Mouse (Mus musculus): ENCODE data around the gene Thsd7a.
A peak's percentile ranks its signal among the peaks of the same experiment; 100 is the strongest.

The Thsd7a gene

GRCm38 (mm10) chr6:12693239-12693638 lies 56.0 kb downstream of the Thsd7a start:
- no peak for DNase-seq (ENCODE audit: low read depth, low spot score)

DNA sequence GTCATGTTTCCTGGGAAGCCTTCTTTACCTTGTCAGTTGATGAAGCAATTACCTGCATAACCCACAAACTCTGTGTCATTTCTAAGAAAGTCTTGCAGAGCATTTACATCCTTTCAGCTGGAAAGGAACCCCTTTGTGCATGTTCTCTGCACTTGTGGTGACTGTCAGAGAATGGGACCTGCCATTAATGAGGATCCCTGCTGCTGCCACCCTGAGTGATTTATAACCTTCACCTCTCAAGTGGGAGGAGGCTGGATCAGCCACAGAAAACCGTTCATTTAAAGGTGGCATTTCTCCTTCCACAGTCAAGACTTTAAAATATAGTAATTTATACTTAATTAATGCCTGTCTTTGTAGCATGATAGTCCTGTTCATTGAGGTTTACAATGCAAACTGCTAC lies 99.6 kb downstream of the Thsd7a start:
- no peak for DNase-seq (ENCODE audit: low read depth, low spot score)

DNA sequence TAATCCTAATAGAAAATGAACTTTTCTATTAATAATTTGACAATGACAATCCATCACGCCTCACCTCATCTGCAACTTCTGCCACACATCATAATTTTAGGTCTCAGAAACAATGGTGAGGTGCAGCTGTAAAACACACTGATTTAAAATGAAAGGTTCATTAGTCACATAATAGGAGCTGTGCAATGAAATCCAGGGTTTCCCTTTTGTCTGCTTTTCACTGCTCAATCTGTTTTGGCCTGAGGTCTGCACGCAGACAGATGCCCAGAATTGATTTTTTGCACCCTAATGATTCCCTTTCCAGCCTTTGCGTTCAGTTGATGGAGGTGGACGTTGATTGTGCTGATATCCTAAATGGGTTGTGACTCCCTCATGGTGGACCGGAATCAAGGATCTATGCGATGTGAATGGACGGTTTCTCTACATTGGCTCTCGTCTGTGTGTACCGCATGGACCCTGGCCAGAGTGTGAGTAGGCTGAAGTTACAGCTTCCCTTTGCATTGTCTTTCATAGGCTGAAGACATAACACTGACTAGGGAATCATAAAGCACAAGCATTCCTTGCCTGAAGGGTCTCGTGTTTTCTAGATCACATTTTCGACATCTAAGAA lies 120.5 kb downstream of the Thsd7a start:
- DNase-seq (ENCODE audit: low read depth, low spot score), result no peak

DNA sequence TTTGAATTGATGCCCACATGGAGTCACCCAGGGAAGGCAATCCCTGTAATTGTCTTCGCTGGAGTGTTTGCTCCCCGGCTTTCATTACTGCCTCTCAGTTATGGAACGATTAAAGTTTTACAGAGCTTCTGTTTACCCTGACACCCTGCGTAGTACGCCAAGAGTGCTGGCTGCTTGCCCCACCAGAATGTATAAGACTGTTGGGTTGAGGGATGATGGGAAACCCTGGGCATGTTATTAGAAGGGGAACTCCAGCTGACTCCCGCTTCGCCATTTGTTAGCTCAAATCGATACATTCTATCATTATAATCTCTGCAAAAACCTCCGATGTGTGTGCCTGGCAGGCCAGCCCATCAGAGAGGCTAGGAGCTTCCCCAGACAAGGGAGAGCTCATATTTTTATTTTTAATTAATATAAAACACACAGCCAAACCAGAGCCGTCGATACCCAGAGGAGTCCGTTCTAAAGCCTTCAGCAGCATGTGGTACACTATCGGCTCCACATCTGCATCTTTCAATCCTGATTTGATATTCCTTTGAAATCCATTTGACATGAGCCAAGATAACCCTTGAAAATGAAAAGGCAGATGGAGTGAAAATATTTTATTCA lies 142.5 kb downstream of the Thsd7a start:
- no peak for DNase-seq (ENCODE audit: low read depth, low spot score)

DNA sequence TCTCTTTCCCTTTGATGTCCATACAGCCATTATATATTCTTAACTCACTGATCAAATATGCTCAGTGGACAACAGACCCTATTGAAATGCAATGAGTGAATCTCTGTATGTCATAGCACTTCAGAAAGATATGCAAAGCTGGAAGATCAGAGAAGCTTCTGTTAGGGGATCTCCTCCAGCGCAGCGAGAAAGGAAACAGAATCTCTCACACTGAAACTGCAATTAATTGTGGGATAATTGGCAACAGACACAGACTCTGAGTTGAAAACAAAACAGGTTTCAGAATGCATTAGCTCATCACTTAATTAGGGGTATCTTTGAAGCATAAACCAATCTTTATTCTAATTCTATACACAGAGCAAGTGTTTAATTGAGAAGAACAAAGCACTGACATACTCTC lies 146.3 kb downstream of the Thsd7a start:
- DNase-seq (ENCODE audit: low read depth, low spot score), result peak; percentile 5

- DNase-seq (ENCODE audit: low read depth, low spot score), result no peak
These were observed 147.0 kb downstream of the Thsd7a start for GRCm38 (mm10) chr6:12602161-12602560.

- DNase-seq (ENCODE audit: low read depth, low spot score), result no peak
These were observed 164.8 kb downstream of the Thsd7a start for GRCm38 (mm10) chr6:12584456-12584855.

DNA sequence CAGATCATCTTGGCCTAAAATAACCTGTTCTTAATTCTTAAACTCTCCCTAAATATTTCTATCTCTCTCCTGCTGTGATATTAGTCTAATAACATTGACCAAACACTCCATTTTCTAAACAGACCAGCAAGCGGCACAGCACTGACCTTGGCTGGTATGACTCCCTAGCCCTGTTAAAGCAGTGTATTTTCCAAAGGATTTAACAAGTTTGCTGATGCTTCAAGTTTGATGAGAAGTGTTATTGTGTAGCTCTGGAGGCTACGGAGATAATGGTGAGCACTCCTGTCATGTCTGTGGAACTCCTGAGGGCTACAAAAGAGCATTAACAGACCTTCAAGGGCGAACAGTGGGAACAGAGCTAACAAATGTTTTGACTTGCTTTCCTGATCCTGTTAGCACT lies 168.1 kb downstream of the Thsd7a start:
- no peak for DNase-seq (ENCODE audit: low read depth, low spot score)

DNA sequence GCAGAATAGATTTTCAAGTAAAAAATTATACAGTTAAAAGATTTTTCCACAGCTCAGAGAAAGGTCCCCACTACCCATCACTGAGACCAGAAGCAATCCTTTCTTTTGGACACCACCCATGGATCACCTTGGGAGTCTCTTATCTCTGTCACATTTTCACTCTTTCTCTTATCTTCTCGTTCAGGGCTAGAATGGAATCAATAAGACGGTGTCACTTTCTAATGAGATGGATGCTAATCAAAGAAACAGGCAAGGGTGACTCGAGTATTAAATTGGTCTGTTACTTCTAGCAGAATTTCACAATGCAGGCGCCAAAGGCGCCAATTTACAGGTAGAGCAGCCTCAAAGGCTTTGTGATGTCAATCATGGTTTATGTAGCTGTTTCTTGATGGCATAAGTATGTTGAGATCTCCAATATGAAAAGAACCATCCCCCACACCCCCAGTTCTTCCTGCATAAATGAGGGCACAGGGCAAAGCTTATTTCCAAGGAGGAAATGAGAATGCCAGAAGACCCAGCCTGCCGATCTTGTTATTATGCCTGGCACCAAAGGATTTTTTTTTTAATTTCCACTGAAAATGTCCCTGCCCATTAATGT lies 173.5 kb downstream of the Thsd7a start:
- no peak for DNase-seq (ENCODE audit: low read depth, low spot score)

GRCm38 (mm10) chr6:12572202-12572601 lies 177.0 kb downstream of the Thsd7a start:
- DNase-seq (ENCODE audit: low read depth, low spot score), result no peak

GRCm38 (mm10) chr6:12565136-12565535 lies 184.1 kb downstream of the Thsd7a start:
- no peak for DNase-seq (ENCODE audit: low read depth, low spot score)

DNA sequence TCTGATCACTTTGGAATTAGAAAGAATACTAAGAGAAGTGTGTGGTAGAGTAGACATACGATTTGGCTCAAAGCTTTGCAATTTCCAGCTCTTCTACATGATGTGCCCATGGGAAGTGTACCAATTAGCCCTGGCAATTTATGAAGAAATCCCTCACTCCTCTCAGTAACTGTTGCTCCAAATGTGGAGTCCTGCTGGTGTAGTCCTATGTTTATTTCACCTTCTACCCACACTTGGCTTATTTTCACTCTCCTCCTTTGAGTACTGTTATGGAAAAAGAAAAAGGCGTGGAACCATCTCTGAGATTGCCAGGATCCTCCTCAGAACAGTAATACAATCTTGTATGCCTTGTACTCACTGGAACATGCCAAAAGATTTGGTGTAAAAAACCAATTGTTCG lies 186.9 kb downstream of the Thsd7a start:
- DNase-seq (ENCODE audit: low read depth, low spot score), result no peak

DNA sequence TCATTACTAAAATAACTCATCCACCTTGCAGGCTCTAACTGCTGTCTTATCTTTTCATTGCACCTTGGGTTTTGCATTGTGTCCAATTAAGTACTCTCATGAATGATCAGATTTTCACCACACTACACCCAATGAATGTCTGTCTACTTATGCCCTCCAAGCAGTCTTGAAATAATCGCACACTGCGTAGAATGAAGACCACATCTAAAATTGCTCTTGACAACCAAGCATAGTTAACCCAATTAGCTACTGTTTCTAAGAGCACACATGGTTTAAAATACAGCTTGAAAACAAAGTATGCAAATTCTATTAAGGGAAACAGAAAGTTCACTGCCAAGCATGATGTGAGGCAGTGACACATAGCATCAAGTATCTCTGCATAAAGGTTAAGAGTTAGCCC lies 188.7 kb downstream of the Thsd7a start:
- DNase-seq (ENCODE audit: low read depth, low spot score), result no peak

GRCm38 (mm10) chr6:12555114-12556099 lies 193.8 kb downstream of the Thsd7a start:
- no peak for DNase-seq (ENCODE audit: low read depth, low spot score)

- DNase-seq (ENCODE audit: low read depth, low spot score), result no peak
These were observed 198.0 kb downstream of the Thsd7a start for GRCm38 (mm10) chr6:12551176-12551575.

GRCm38 (mm10) chr6:12550054-12550655 lies 199.1 kb downstream of the Thsd7a start:
- no peak for DNase-seq (ENCODE audit: low read depth, low spot score)

DNA sequence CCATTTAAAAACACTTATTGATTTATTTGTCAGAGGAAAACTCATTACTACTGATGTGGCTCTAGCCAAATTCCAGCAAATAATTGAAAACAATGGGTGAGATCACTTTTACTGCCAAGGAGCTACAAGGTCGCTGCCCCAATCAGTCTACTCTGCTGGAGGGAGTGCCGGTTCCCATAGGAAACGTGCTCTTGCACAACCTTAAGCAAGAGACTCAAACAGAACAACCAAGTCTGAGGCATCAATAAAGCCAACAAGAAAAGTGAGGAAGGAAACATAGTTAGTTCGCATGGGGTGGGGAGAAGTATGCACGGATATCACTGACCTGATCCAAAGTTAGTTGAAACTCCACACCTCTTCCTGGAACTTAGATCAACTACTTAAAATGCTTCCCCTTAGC lies 205.1 kb downstream of the Thsd7a start:
- no peak for DNase-seq (ENCODE audit: low read depth, low spot score)

- no peak for DNase-seq (ENCODE audit: low read depth, low spot score)
These were observed 206.7 kb downstream of the Thsd7a start for GRCm38 (mm10) chr6:12542496-12542895.

DNA sequence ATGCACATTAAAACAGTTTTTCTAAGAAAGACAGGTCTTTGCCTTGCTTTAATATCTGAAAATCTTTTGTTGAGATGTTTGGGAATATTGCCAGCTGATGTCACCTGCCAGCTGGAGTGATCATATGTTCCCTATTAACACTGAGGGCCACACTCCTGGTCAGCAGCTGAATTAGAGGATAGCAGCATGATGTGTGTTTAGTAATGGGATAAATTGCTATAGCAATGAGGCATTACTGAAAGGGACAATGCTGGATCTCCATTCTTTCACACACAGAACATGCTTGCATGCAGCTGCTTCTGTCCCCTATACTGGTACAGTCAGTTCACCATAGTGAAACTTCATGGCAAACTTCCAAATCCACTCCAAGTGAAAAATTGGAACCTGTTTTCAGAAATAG lies 230.1 kb downstream of the Thsd7a start:
- DNase-seq (ENCODE audit: low read depth, low spot score), result peak; percentile 20

DNA sequence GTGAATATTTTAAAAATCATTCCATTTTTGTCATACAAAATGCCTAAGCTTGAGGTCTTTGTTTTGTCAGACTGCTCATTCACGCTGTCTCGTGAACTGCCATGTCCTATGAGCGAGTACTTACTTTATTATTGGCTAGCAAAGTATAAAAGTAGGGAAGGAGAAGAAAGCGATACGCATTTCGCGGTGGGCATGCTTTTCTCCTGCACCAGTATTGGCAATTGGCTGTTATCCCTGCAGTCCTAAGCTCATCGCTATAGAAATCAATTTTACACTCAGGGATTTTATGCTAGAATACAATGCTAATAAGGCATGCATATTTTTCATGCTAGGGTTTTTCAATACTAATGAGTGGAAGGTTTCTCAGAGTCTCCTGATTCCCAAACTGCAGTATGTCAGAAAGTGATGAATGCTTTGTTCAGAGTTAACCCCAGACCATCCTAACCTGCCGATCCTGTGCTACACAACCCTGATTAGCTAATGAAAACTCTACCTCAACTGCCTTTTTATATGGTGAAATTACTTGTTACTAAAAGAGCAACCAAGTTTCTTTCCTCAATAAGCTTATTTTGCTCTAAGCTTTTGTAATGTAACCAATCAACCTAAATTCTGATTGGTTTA lies 230.8 kb downstream of the Thsd7a start:
- DNase-seq (ENCODE audit: low read depth, low spot score), result no peak

GRCm38 (mm10) chr6:12517726-12518125 lies 231.5 kb downstream of the Thsd7a start:
- no peak for DNase-seq (ENCODE audit: low read depth, low spot score)

All from retina, postnatal 7 days (tissue).